Mouse (Mus musculus): ENCODE results near the gene Hoxb9.

Gene Hoxb9

DNA sequence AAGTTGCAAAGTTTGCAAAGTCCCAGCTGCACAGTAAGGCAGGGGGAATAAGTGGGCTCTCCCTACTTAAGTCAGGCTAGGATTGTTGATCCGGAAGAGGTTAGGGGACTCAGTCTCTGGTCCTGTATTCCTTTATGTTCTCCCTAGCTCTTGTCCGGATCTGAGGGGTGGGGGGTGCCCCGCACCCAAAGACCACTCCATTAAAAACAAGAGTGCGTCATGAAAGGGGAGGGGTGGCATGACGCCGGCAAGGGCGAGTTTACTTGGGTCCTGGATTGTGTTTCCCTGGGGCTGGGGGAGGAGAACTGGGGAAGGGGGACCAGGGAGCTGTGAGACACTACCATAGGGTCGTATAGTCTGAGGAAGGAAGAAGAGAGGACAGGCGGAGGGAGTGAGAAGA is 28.5 kb downstream of the Hoxb9 start:
- CTCF ChIA-PET = interaction anchor here in 2 of 4 experiments (0.7 to 1.4 kb wide), 4 partner anchors 20 to 227 kb away, joined by 3 to 5 read pairs (median 4); no protein-coding TSS in a partner anchor
- POLR2A ChIA-PET = interaction anchor here in 2 of 4 experiments (0.6 to 1.5 kb wide), 4 partner anchors 13 to 132 kb away, joined by 3 to 4 read pairs (median 3); partner anchors contain the start of gene Hoxb7 (in 1 of the 2)

DNA sequence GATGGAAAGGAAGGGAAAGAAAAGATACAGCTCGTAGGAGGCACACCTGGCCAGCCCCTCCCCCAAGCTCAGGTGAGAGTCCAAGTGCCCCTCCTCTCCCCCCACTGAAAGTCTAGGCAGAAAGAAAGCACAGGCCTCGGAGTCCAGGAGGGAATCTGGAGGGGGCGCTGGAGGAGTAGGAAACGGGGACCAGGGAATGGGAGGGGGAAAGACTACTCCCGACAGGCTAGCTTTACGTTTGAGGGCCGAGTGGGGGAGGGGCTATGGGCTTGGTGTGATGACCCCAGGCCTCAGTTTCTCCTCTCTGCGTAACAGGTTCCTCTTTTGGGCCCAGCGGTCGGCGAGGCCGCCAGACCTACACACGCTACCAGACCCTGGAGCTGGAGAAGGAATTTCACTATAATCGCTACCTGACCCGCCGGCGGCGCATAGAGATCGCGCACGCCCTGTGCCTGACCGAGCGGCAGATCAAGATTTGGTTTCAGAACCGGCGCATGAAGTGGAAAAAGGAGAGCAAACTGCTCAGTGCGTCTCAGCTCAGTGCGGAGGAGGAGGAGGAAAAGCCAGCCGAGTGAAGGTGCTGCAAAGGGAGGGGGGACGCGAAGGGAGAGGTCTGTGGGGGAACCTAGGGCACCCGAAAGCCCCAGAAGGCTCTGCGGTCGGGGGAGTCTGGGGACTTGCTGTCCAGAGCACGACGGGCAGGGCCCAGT is 29.3 kb downstream of the Hoxb9 start:
- ChIA-PET CTCF (interaction anchor here in 3 of 4 experiments (0.6 to 1.8 kb wide), 5 partner anchors 21 to 284 kb away, joined by 3 to 10 read pairs (median 4); no protein-coding TSS in a partner anchor), POLR2A (interaction anchor here in 2 of 4 experiments (0.6 to 1.5 kb wide), 6 partner anchors 16 to 133 kb away, joined by 3 to 5 read pairs (median 3); no protein-coding TSS in a partner anchor)

DNA sequence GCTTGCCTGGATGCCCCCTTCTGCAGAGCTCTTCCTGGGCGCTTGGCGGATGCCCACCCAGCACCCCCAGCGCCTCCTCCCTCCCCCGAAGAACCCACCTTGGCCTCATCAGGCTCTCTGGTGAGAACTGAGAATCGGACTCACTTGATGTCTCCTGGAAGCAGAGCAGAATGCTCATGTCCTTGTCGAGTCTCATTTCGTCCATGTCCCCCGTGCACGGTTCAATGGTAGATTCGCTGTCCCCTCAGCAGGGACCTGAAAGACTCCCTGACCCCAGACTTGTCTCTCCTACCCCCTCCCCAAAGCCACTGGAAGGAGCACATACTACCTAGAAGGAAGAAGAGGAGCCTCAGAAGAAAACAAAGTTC is 29.8 kb downstream of the Hoxb9 start:
- CTCF ChIA-PET = interaction anchor here in 3 of 4 experiments (0.6 to 2.2 kb wide), 7 partner anchors 16 to 284 kb away, joined by 3 to 10 read pairs (median 4); no protein-coding TSS in a partner anchor
- POLR2A ChIA-PET = interaction anchor here in 2 of 4 experiments (0.6 to 1.0 kb wide), 4 partner anchors 18 to 134 kb away, joined by 3 to 5 read pairs (median 3); no protein-coding TSS in a partner anchor

DNA sequence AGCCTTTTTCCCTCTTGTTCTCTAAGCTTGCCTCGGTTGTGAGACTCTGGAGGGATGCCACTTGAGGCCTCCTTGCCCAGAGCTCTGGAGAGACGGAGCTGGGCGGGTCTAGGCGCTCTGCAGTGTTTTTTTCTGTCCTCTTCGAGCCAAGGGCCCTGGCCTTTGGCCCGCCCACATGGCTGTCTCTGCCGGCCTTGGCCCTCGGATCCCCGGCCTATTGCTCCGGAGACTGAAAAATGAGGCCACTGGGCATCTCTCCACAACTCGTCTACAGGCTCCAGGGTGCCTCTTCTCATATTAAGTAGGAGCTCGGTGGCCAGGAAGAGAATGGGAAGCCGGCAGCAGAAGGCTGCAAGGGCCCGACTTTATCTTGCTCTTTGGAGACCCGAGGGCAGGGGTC is 30.6 kb downstream of the Hoxb9 start:
- ChIA-PET CTCF (interaction anchor here in 3 of 4 experiments (0.6 to 3.1 kb wide), 18 partner anchors 10 to 1168 kb away, joined by 3 to 21 read pairs (median 4); partner anchors contain the start of gene Hoxb4 (in 1 of the 3)), POLR2A (interaction anchor here in 2 of 4 experiments (0.8 to 3.1 kb wide), 9 partner anchors 10 to 36 kb away, joined by 3 to 12 read pairs (median 5); partner anchors contain the start of gene Hoxb8 (in 1 of the 2))

DNA sequence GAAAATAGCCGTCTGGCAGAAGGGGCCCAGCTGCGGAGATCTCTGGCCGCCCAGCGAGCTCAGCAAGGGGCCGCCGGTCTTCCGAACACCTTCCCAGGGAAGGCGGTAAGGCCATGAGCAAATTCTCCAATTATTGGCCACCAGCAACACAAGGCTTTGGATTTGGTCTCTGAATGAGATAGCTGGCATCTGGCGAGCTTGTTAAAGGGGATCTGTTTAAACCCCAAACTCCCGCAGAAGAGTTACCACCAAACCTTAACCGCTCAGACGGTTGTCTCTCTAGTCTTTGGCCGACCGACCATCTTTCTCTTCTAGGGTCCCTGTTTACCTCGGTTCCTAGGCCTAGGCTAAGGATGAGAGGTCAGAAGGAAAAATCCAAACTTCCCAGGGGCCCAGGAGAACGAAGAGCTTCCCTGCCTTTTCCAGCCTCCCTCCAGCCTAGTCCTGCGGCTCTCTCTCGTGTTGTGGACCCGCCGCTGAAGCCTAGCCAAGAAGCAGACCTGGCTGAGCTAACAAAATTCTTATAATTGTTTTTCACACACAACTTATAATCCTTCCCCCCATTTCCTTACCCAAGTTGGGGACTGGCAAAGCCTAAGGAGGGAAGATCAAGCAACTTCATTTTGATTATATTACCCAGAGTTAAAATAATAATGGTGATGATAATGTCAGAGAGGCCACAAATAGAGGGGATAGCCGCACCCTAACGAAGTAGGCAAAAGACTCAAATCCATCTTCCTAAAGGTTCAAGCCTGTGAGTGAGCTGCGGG is 31.3 kb downstream of the Hoxb9 start:
- CTCF ChIA-PET = interaction anchor here (0.5 to 3.1 kb wide), 33 partner anchors 9 to 1169 kb away, joined by 3 to 21 read pairs (median 4); partner anchors contain the start of genes Hoxb4 (in 1 of the 4) and Snx11 (in 1 of the 4)

DNA sequence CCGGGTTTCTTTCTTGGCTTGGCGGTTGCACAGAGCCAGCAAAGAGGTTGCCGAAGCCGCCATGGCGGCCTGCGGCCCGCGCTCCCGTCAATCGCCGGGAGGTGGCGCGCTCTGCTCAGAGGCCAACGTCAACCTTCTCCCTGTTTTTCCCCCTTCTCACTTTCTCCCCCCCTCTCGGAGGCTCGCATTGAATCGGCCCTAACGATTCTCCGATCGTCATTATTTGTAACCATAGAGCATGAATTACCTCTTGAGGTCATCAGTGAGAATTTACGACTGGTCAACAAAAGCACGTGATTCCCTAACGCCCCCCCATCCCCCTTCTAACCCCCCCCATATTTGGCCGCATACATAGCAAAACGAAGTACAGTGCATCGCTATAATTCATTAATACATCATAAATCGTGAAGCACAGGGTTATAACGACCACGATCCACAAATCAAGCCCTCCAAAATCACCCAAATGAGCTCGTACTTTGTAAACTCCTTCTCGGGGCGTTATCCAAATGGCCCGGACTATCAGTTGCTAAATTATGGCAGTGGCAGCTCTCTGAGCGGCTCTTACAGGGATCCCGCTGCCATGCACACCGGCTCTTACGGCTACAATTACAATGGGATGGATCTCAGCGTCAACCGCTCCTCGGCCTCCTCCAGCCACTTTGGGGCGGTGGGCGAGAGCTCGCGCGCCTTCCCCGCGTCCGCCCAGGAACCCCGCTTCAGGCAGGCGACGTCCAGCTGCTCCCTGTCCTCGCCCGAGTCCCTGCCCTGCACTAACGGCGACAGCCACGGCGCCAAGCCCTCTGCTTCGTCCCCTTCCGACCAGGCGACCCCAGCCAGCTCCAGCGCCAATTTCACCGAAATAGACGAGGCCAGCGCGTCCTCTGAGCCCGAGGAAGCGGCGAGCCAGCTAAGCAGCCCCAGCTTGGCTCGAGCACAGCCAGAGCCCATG is 32.2 kb downstream of the Hoxb9 start, which contains the start of gene Hoxb5:
Hoxb5 (plus strand) TSS at position 186 of the 949 bp plus-strand sequence.
- ChIA-PET CTCF (interaction anchor here (0.6 to 3.1 kb wide), 55 partner anchors 8 to 738 kb away, joined by 3 to 21 read pairs (median 4); partner anchors contain the start of genes Hoxb1 (in 1 of the 4), Hoxb4 (in 1 of the 4), Hoxb6 (in 1 of the 4) and Hoxb8 (in 1 of the 4)), POLR2A (interaction anchor here (0.5 to 3.1 kb wide), 26 partner anchors 8 to 1471 kb away, joined by 3 to 12 read pairs (median 3); partner anchors contain the start of genes Hoxb3 (in 1 of the 4) and Hoxb8 (in 1 of the 4))

More for the DNA sequence above, 31.3 kb downstream of the Hoxb9 start:
- POLR2A ChIA-PET = interaction anchor here (0.6 to 3.1 kb wide), 16 partner anchors 7 to 42 kb away, joined by 3 to 12 read pairs (median 4); partner anchors contain the start of genes Hoxb3 (in 1 of the 4) and Hoxb8 (in 1 of the 4)

DNA sequence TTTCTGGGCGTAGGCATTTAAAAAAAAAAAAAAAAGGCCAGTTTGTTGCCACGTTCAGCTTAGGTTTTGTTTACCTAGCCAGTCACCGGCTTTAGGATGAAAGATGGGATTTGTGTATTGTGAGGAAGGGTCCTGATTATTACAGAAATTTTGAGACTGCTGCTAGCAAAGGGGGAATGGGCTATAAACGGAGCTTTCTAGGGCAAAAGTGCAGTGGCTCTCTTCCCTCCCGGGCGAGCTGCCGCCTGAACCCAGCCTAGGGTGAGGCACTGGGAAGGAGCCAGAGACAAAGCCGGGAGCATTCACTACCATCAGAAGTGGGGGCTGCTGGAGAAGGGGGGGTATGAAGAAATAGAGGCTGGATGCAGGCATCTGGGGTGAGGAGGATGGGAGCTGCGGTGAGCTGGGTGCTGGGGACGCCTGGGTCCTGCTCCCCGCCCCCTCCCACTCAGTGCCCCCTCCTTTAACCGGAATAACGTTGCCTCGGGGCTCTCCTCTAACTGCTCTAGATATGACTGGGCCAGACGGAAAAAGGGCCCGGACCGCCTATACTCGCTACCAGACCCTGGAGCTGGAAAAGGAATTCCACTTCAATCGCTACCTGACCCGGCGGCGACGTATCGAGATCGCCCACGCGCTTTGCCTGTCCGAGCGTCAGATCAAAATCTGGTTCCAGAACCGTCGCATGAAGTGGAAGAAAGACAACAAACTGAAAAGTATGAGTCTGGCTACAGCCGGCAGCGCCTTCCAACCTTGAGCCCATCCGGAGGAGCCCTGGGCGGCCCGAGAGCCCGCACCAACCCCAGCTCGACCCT is 33.3 kb downstream of the Hoxb9 start:
- ChIA-PET POLR2A (interaction anchor here (0.5 to 3.1 kb wide), 20 partner anchors 8 to 1470 kb away, joined by 3 to 12 read pairs (median 3); no protein-coding TSS in a partner anchor), CTCF (interaction anchor here (0.5 to 3.1 kb wide), 35 partner anchors 8 to 736 kb away, joined by 3 to 21 read pairs (median 4); partner anchors contain the start of genes Lrrc46 (in 2 of the 4), Mrpl10 (in 2 of the 4), Hoxb6 (in 1 of the 4) and Hoxb8 (in 1 of the 4))

DNA sequence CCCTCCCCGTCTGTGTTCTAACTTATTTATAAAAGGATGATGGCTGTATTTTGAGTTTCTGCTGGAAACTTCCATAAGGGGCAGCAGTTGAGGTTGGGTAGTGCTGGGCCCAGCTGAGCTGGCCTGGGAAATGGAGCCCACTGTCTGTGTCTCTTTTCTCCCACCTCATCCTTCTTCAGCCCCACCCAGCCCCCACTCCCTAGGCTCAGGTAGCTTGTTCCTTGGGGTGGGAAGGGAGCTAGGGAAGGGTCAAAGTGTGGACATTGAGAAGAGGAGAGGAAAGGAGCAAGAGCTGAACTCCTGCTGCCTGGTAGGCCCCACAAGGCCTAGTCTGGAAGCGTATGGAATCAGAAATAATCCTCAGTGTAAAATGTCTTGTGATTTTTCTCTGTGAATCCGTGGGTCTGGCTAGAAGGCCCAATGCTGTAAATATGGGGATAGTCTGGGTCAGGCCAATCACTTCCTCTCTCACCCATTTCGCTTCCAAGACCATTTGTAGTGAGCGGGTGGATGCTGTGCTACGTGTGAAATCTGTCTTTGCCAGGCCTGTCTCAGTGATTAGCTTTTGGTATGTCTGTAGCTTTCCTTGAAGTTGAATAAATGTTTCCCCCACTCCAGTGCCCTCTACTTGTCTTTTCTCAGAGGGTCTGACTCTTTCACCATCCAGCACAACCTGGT is 34.4 kb downstream of the Hoxb9 start:
- CTCF ChIA-PET = interaction anchor here in 3 of 4 experiments (0.6 to 1.6 kb wide), 4 partner anchors 19 to 277 kb away, joined by 3 to 5 read pairs (median 4); no protein-coding TSS in a partner anchor
- POLR2A ChIA-PET = interaction anchor here in 1 of 4 experiments (0.6 kb wide), 1 partner anchor 1358 kb away, joined by 3 read pairs; the partner anchor contains the start of gene Mllt6

DNA sequence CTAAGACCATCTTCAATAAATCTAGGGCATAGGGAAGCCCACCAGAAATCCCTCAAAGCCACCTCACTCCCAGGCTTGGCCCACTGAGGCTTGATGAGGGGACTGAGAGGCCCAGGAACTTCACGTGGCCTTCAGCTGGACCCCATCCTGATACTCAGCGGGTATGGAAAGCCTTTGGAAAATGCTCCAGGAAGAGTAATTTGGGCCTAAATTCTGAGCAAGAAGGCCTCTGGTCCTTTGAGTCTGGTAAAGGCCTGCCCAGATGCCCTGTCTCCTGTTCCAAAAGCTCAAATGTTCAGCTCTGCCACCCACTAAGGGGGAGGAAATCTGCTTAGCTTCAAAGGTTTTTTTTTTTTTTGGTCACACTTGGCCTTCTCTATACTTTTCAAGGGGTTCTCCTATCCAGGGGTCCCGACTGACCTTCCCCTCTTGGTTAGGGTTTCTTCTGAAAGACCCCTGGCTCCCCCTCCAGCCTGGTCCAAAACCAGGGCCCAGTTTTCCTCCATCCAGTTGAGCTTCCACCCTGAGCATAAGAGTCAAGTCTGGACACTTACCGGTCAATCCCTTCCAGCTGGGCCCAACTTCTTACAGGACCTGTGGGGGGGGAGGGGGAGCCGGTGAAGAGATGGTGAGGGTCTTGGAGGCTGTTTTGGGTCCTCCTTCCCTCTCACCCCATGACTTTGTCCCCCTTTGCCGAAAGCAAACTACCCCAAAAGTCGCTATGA is 35.1 kb downstream of the Hoxb9 start:
- CTCF ChIA-PET = interaction anchor here in 2 of 4 experiments (0.6 to 1.6 kb wide), 4 partner anchors 101 to 403 kb away, joined by 3 to 5 read pairs (median 4); no protein-coding TSS in a partner anchor
- POLR2A ChIA-PET = interaction anchor here in 2 of 4 experiments (0.6 to 1.0 kb wide), 2 partner anchors 27 to 1357 kb away, joined by 3 to 5 read pairs; partner anchors contain the start of gene Mllt6 (in 1 of the 2)

DNA sequence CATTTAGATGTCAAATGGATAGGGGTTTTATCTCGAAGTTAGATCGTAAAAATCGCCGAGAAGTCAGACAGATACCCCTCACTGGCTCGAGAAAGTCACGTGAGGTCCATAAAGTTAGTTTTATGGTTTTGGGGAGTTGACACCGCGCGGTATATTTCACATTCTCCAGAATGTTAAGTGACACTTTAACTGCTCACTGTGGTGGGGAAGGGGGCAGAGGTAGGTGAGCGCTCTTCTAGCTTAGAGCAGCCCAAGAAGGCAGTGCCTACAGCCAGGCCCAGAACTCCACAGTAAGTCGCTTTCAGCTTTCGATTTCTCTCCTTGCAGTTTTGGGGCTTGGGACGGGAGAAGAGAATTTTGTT is 35.6 kb downstream of the Hoxb9 start:
- CTCF ChIA-PET = no interaction called here
- POLR2A ChIA-PET = interaction anchor here in 1 of 4 experiments (1.0 kb wide), 1 partner anchor 28 kb away, joined by 5 read pairs; no protein-coding TSS in a partner anchor

DNA sequence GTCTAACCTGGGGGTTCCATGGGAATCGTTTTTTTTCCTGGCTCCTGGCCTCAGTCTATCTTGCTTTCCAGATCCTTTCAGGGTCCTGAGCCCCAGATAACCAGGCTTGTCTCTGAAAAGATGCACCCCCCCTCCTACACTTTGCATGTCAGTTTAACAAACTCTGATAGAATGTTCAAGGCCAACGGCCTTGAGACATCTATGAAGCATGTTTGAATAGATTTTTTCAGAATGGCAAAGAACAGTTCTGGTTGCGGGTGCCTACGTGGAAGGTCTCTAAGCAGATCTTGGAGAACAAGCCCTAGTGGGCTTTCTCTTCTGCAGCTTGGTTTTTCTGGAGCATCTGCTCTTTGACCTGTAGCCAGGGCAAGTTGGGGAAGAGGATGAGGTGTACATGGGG is 37.5 kb downstream of the Hoxb9 start:
- POLR2A ChIA-PET = interaction anchor here in 1 of 4 experiments (0.5 kb wide), 1 partner anchor 36 kb away, joined by 3 read pairs; no protein-coding TSS in a partner anchor
- CTCF ChIA-PET = no interaction called here

DNA sequence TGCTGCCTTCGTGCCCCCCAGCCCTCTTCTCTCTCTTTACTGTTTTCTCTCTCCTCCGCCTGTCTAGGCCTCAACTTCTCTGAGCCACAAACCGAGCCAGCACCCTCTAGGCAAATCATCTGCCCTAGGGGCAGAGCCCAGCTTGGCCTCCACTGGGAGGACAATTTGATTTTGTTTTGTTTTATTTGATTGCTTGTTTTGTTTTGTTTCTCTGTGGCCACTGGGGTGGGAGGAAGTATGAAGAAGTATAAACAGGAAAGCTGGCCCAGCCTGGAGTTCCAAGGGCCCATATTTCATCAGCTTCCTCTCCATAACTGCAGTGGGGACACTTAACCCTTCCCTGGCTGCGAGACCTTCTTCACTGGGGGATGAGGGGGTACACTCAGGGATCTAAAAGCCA is 38.0 kb downstream of the Hoxb9 start:
- CTCF ChIA-PET = no interaction called here
- POLR2A ChIA-PET = no interaction called here

DNA sequence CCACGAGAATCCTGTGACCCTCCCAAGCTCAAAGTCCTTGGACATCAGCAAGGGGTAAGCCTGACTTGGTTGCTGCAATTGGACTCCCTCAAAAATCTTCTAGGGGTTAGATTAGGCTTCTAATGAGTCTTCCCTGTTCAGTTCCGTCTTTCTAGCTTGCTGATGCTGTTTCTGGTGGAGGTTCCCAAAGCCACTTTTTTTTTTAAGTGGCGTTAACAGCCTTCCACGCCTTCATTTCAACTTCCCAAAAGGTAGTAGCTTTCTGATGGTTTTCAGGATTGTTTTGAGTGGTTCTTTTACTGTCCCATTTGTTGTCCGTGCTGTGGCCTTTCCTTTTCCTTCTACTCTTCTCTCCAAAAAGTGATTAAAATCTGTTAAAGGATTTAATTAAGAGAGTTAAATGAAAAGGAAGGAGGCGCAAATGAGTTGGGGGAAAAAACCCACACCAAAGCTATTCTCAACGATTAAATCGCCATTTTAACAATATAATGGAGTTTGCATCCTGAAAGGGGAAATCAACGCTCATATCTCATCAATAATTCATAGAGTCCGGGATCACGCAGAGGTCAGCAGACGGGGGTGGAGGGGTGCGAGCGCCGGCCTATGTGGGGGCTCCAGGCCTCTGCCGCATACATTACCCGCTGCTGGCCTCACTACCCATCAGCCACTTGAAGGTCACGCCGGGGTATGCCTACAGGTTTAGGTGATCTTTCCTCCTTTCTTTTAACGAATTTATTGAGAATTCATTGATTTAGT is 39.1 kb downstream of the Hoxb9 start:
- CTCF ChIA-PET = no interaction called here
- POLR2A ChIA-PET = interaction anchor here in 1 of 4 experiments (0.8 kb wide), 1 partner anchor 120 kb away, joined by 3 read pairs; no protein-coding TSS in a partner anchor

DNA sequence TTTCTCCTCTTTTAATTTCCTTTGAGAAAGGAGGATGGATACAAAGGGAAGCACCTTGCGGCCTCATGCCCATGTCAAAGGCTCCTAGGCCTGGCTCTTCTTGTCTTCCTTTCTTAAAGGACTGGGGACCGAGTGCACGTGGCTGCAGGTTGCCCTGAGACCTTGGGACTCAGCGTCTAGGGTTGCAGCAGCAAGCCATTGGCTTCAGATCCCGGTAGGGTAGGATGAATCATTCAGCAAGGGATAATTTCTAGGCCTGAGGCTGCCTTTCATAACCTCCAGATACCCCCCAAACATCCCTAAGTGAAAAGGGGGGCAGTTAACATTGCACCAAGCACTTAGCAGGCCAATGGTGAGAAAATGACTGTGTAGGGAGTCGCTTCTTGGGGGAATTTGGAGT is 39.8 kb downstream of the Hoxb9 start:
- ChIA-PET CTCF (interaction anchor here in 2 of 4 experiments (0.7 to 1.6 kb wide), 6 partner anchors 8 to 331 kb away, joined by 3 to 8 read pairs (median 4); partner anchors contain the start of gene Hoxb5 (in 1 of the 2)), POLR2A (interaction anchor here in 2 of 4 experiments (0.8 to 1.7 kb wide), 5 partner anchors 9 to 121 kb away, joined by 3 to 6 read pairs (median 5); no protein-coding TSS in a partner anchor)
